Mouse (Mus musculus): ENCODE measurements around the gene Vapa.
"Not testable (repeated sequence)": the region's sequence is repeated elsewhere in the genome, so short reads cannot be mapped to it uniquely, and the experiment has no call there.

The Vapa gene

DNA sequence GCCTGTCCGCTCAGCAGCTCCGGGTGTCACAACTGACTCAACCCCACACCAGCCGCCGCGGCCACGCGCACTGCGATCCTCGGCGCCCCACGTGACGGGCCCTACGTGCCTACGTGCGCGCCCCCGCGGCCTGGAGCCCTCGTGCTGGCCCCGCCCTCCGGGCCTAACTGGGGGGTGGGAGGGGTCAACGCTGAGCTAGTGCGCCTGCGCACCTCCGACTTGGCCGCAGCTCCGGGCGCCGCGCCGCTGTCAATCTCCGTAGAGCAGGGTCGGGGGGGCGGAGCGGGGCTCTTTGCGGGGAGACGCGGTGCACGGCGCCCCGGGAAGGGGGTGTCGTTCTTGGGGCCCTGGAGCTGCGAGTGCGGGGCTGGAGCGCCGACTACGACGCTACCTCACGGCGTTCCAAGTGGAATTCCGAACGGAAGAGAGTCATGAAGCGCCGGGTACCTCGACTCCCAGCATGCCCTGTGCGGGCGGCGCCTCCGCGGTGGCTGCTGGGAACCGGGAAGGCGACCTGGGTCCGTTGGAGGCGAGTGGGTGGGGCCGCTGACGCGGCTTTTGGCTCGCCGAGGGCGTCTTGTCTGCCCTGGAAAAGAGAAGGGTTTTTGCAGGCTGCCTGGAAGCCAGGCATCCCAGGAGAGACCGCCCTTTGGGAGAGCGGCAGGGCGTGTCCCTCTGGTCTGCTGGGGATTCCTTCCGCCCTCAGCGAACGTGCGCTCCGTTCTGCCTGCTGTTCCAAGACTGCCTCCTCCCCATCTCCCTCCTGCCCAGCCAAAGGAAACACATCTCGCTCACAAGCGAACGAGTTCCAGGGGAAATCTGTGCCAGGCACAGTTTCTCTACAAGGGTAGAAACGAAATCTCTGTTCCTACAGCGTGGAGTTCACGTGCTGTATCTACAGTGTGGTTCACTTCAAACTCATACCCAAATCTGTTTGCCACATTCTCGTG lies at the start of gene Vapa:
Vapa (minus strand) TSS at position 93 of the 950 bp plus-strand sequence.
- DNase-seq: peak; percentile 98 to 99

DNA sequence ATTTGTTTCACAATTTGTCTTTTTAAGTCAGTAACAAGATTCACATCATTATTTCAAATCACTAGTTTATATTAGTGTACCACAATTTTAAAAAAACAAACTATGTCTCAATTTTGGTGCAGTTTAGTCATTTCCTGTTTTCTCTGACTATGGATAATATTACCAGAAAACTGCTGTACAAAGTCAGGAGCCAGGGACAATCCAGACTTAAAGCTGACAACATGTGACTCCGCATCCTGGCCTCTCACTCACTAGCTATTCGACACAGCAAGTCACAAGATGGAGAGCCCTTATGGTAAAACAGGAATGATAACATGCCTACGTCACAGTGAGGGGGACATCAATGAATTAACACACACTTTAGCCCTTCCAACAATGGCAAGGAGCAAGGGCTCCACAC lies 49.3 kb upstream of the Vapa start:
- no peak for DNase-seq

DNA sequence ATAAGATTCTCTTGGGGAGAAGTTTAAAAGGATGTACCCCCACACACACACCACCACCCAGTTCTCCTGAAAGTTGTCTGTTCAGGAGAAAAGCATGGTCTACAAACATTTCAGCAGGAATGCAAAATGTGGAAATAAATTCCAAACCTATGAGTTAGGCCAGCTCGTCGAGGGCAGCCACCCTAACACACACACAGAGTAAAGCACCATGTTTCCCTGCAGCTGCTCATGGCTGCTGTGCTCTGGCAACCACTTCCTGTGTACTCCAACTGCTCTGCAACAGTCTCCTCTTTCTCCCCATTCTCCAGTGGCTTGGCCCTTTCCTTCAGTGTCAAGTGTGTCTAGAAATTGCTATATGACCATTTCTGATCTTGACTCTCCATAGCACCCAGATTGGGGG lies 45.1 kb upstream of the Vapa start:
- no peak for DNase-seq

DNA sequence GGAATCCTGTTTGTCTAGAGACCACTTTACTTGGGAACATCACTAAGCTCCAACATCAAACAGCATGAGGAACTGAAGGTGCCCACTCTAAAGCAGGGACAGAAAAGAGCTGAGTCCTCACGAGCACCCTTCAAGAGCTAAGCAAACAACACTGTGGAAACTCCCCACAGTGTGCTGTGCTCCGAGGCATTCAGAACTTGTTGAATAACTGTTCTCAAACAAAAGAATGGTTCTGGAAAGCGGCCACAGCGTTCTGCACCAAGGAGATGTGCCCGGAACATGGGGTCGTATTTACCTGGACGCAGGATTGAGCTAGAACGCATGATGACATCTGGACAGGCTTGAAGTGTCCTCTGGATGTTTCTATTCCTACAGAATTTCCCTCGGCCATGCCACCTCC lies 44.6 kb upstream of the Vapa start:
- DNase-seq: no peak

GRCm38 (mm10) chr17:65656731-65657130 lies 43.4 kb upstream of the Vapa start:
- no peak for DNase-seq

- DNase-seq: no peak
These were observed 42.7 kb upstream of the Vapa start for GRCm38 (mm10) chr17:65656076-65656475.

DNA sequence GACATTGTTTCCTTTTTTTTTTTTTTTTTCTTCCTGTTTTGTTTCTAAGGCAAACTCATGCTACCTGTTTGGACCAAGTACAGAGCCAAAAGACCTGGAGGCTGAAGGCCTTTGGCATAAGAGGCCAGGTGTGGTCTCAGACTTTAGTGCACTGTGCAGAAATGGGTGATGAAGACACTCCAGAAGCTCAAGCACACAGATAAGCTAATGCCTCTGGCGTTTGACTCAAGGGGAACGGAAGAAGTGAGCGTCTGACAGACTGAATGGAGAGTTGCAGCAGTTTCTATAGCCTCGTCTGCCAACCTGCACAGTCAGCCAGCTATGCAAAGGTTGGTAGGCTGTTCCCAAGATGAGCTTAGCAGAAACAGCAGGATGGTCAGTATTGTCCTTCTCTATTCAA lies 42.3 kb upstream of the Vapa start:
- no peak for DNase-seq

DNA sequence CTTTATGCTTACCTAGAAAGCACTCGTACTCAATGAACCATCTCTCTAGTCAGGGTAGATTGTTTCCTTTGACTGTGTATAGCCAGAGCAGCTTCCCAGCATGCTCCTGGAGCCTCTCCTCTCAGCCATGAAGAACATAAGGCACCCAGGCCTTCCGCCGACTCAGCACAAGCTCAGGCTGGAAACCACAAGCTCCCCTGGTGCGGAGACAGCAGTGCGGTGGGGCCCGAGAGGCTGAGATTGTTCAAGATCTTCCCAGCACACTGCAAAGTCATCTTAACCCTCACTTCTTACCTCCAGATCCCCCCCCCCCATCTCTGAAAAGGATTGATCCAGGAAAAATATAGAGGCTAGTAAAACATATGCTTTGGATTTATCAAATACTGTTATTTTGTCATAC lies 37.2 kb upstream of the Vapa start:
- DNase-seq: no peak

DNA sequence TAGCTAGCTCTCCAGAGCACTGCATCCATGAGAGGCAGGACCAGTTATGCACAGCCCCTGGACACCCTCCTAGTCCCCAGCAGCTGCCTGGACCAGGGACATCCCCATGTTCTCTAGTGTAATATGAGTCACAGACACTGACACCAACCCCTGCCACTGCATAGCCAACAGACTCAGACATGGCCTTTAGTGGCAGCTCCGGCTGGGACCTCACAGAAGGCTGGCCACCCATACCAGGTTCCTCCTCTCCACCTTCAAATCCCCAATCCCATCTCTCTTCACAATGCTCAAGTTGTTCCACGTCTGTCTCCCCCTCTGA lies 35.8 kb upstream of the Vapa start:
- no peak for DNase-seq

DNA sequence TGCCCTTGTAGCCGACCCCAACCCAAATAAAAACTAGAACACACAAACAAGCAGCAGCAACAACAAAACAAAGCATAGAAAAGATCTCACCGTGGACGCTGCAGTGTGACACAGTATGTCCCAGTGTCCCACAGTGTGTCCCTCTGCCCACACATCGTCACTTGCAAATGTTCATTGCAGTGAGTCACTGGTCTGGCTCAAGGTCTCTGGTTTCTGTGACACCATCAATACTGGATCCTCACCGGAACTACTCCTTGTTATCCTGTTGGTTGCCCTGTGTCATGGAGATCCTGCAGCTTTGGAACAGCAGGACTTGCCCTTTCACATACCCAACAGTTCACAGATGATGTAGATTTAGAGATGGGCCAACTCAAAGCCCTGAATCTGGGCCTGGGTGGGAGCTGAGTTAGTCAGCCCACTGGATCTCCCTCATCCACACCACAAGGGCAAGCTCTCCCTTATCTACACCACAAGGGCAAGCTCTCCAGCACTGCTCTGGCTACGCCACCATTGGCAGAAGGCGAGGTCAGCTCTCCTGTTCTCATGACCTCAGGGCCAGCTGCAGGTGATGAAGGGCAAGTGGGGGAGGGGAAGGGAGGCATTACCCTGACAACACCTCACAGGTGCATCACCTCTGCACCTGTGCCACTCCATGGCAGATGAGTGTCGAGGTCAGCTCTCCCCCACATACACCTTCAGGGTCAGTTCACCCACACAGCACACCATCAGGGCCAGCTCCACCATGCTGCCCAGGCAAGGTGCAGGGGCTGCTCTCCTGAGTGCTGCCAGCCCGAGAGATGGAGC lies 35.2 kb upstream of the Vapa start:
- DNase-seq: no peak

GRCm38 (mm10) chr17:65647961-65648360 lies 34.6 kb upstream of the Vapa start:
- no peak for DNase-seq

DNA sequence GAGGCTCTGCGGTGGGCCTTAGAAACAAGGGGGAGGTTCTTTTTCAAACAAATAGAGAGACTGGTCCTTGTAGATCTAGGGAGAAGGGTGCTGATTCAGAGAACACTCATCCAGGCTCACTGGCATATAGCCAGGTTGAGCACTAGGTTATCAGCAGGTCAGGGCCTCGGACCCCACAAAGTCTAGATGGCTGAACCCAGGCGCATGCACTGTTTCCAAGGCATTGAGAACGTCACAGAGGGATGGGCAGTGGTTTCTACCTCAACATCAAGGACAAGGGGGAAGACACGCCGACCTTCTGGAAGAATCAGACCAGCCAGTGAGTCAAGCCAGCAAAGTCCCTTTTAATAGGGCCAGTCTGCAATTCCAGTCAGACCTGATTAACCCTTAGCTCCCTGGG lies 33.9 kb upstream of the Vapa start:
- peak; percentile 27 to 49 for DNase-seq

DNA sequence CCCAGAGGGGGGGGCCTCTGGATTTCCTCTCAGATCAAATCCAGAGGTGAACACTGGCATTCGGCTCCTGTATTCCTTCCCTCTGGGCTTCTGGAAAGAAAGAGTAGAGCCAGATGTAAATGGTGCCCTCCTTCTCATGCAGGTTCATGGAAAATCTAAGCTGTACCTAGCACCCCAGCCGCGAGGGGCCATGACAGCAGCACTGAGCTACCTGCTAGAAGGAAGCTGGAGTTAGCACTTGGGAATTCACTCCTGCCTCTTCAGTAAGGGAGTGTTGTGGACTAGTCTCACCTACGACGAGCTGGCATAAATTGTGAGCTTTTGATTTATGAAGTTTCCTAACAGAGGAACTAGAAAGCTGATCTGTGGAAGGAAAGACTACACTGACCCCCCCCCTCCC lies 30.2 kb upstream of the Vapa start:
- DNase-seq: no peak

- peak in 1 of 2 experiments; percentile 10 for DNase-seq
These were observed 29.7 kb upstream of the Vapa start for GRCm38 (mm10) chr17:65643051-65643521.

DNA sequence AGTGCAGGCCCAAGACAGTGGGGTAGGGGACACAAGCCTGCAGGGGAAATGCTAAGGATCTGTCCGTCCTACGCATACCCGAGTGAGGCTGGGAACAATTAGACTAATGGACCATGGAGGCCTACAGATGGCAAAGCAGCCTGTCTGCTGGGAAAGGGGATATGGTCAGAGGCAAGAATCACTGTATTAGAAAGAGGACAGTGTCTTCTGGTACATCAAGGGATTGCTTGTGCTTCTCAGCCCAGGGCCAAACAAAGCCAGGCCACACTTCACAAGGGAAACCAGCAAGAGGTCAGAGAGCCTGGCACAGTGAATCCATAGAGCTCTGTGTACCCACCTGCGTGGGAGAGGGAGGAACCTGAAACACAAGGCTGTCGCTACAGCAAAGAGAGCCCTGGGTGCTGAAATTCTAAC lies 29.2 kb upstream of the Vapa start:
- DNase-seq: no peak

GRCm38 (mm10) chr17:65641734-65642218 lies 28.4 kb upstream of the Vapa start, which contains the start of gene Txndc2:
Gene Txndc2 (minus strand): TSS chr17:65642168.
- DNase-seq: no peak

DNA sequence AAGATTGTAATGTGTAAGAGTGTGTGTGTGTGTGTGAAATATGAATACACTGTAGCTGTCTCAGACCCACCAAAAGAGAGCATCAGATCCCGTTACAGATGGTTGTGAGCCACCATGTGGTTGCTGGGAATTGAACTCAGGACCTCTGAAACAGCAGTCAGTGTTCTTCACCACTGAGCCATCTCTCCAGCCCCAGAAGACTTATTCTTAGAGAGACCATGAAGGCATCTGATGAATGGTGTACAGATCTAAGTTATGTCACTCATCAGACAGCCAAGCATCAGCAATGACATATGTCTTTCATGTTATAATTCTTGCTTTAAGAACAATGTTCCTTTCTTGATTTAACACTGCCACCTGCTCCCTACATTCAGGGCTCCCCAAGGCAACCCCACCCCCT lies 25.8 kb upstream of the Vapa start:
- DNase-seq: no peak

GRCm38 (mm10) chr17:65635715-65636360 lies 22.5 kb upstream of the Vapa start:
- no peak for DNase-seq

DNA sequence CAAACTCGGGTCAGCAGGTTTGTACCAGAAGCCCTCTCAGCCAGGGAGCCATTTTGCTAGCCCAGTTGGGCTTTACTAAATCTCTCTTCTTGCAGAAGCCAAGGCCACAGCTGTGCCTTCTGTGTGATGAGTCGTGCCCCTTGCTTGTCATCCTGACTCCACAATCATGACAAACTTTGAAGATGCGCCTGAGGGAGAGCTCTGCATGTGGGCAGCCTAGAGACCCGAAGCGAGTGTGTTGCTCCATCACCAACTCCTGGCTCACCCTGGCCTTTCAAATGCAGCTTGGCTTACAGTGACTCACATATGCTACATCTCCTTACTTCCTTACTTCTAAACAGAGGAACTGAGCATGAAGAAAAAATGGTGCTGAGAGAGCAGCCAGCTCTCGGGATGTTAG lies 16.6 kb upstream of the Vapa start:
- no peak for DNase-seq

DNA sequence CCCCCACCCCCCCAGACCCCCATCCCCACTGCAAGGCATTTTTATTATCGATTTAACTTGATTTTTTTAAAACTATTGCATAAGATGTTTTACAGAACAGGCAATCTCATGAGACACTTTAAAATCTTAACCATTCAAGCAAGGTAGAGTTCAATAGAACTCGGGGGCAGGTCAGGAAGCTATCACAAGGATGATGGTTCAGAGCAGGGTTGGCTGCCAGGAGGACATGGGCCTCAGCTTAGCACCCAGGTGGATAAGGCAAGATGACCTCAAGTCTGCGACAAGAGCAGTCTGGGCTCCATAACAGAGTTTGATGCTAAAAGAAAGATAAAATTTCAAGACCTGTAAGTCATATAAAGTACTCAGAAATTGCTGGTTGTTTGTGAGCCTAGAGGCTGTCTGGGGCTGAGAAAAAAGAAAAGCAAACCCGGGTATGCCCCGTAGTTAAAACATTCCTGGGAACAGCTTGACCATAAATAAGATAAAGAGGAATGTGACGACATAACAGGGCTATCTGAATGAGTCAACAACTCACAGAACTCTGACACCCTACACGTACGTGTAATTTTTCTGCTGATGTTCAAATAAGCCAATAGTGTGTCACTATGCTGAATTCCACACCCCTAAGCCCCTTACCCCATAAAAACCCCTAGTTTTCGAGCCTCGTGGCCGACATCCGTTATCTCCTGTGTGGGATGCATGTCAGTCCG lies 15.6 kb upstream of the Vapa start:
- DNase-seq: not testable (repeated sequence)

DNA sequence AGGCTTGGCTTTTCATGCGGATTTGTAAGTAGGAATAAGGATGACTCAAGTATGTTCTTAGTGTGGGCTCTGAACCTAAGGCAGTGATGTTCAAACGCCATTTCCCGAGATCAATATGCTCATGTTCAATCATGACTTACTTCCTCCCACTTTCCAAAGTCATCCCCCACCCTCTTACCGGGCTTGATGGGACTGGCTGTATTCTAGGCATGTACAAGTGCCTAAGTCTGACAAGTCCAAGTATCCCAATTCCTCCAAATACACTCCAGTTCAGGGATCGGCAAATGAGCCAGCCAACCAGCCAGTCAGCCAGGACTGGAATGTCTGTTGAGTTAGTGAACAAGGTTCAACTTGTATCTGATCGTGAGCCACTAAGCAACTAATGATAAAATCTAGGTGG lies 12.9 kb upstream of the Vapa start:
- DNase-seq: no peak

GRCm38 (mm10) chr17:65625563-65625962 lies 12.2 kb upstream of the Vapa start:
- no peak for DNase-seq

All from kidney, postnatal 25 days (tissue).